Mouse (Mus musculus): ENCODE results near the gene D230025D16Rik. TPM values are rescaled to one million over a fixed set of nuclear protein-coding genes. Genes with fewer than 3 reads are reported as not detected.

The D230025D16Rik gene
- polyA plus RNA-seq, 1 experiment = 26.4 TPM

- peak; percentile 39 for DNase-seq
- H3K27ac ChIP-seq (ENCODE audit: control insufficient read depth, insufficient read depth, low read length) = no peak overlapping the region
- no peak overlapping the region for H3K4me3 ChIP-seq (ENCODE audit: control insufficient read depth, insufficient read depth, low read length)
- H3K27me3 ChIP-seq (ENCODE audit: control insufficient read depth, insufficient read depth, low read length) = peaks cover 17% of the 10 kb centered on the region; the same call in 1 of the 2 replicates
- peaks cover 33% of the 10 kb centered on the region for H3K4me1 ChIP-seq (replicated peaks; ENCODE audit: control insufficient read depth, insufficient read depth, low read length)
- no peaks in the 10 kb centered on the region; the same call in none of the 2 replicates for H3K36me3 ChIP-seq (ENCODE audit: control insufficient read depth, insufficient read depth, low read length)
- TF ChIP-seq CTCF (IDR thresholded peaks at IDR 0.05; ENCODE audit: borderline replicate concordance, control insufficient read depth, extremely low read depth, insufficient read depth, low read length, poor library complexity) (no peak), POLR2A (IDR thresholded peaks at IDR 0.05; ENCODE audit: control insufficient read depth, extremely low read depth, insufficient read depth, low read length, poor library complexity) (no peak)
- WGBS = 12% methylated on average over 13 of the region's 13 CpGs
Observed at GRCm38 (mm10) chr8:105266775-105267174, 41.8 kb downstream of the D230025D16Rik start.

GRCm38 (mm10) chr8:105268342-105269074 lies 43.6 kb downstream of the D230025D16Rik start:
- Histone ChIP-seq H3K27me3 (ENCODE audit: control insufficient read depth, insufficient read depth, low read length) (peaks cover 17% of the 10 kb centered on the region; the same call in 1 of the 2 replicates), H3K4me1 (replicated peaks; ENCODE audit: control insufficient read depth, insufficient read depth, low read length) (peaks cover 33% of the 10 kb centered on the region), H3K4me3 (ENCODE audit: control insufficient read depth, insufficient read depth, low read length) (no peak overlapping the region), H3K36me3 (ENCODE audit: control insufficient read depth, insufficient read depth, low read length) (no peaks in the 10 kb centered on the region; the same call in none of the 2 replicates), H3K27ac (ENCODE audit: control insufficient read depth, insufficient read depth, low read length) (no peak overlapping the region)
- 88% methylated on average over 65 of the region's 65 CpGs for WGBS
- TF ChIP-seq CTCF (IDR thresholded peaks at IDR 0.05; ENCODE audit: borderline replicate concordance, control insufficient read depth, extremely low read depth, insufficient read depth, low read length, poor library complexity) (no peak), POLR2A (IDR thresholded peaks at IDR 0.05; ENCODE audit: control insufficient read depth, extremely low read depth, insufficient read depth, low read length, poor library complexity) (no peak)
- no peak for DNase-seq

GRCm38 (mm10) chr8:105269075-105269458 lies 44.1 kb downstream of the D230025D16Rik start:
- DNase-seq = no peak
- Histone ChIP-seq H3K36me3 (ENCODE audit: control insufficient read depth, insufficient read depth, low read length) (no peaks in the 10 kb centered on the region; the same call in none of the 2 replicates), H3K4me1 (replicated peaks; ENCODE audit: control insufficient read depth, insufficient read depth, low read length) (peaks cover 27% of the 10 kb centered on the region), H3K27me3 (ENCODE audit: control insufficient read depth, insufficient read depth, low read length) (peaks cover 17% of the 10 kb centered on the region; the same call in 1 of the 2 replicates), H3K27ac (ENCODE audit: control insufficient read depth, insufficient read depth, low read length) (no peak overlapping the region), H3K4me3 (ENCODE audit: control insufficient read depth, insufficient read depth, low read length) (peak overlapping the region; percentile 0; the same call in 1 of the 2 replicates)
- no peak for TF ChIP-seq POLR2A (IDR thresholded peaks at IDR 0.05; ENCODE audit: control insufficient read depth, extremely low read depth, insufficient read depth, low read length, poor library complexity)
- 62% methylated on average over 10 of the region's 10 CpGs for WGBS

GRCm38 (mm10) chr8:105269461-105269947 lies 44.6 kb downstream of the D230025D16Rik start, which contains the start of gene Hsf4:
Gene Hsf4, plus strand, starts transcription at chr8:105269801.
- H3K27ac ChIP-seq (ENCODE audit: control insufficient read depth, insufficient read depth, low read length) = no peak within 1 kb of the TSS
- H3K27me3 ChIP-seq (ENCODE audit: control insufficient read depth, insufficient read depth, low read length) = peaks cover 17% of the 10 kb centered on the region; the same call in 1 of the 2 replicates
- TF ChIP-seq POLR2A (IDR thresholded peaks at IDR 0.05; ENCODE audit: control insufficient read depth, extremely low read depth, insufficient read depth, low read length, poor library complexity) (no peak), CTCF (IDR thresholded peaks at IDR 0.05; ENCODE audit: borderline replicate concordance, control insufficient read depth, extremely low read depth, insufficient read depth, low read length, poor library complexity) (no peak)
- no peak for DNase-seq
- H3K4me1 ChIP-seq (replicated peaks; ENCODE audit: control insufficient read depth, insufficient read depth, low read length) = peaks cover 27% of the 10 kb centered on the region
- 10% methylated on average over 42 of the region's 42 CpGs for WGBS
- H3K36me3 ChIP-seq (ENCODE audit: control insufficient read depth, insufficient read depth, low read length) = no peaks in the 10 kb centered on the region; the same call in none of the 2 replicates
- H3K4me3 ChIP-seq (ENCODE audit: control insufficient read depth, insufficient read depth, low read length) = peak within 1 kb of the TSS; percentile 0; the same call in 1 of the 2 replicates

- Histone ChIP-seq H3K27ac (ENCODE audit: control insufficient read depth, insufficient read depth, low read length) (no peak overlapping the region), H3K36me3 (ENCODE audit: control insufficient read depth, insufficient read depth, low read length) (no peaks in the 10 kb centered on the region; the same call in none of the 2 replicates), H3K4me1 (replicated peaks; ENCODE audit: control insufficient read depth, insufficient read depth, low read length) (peaks cover 25% of the 10 kb centered on the region), H3K4me3 (ENCODE audit: control insufficient read depth, insufficient read depth, low read length) (0 out of 2 replicates have a peak overlapping the region, but pooled peaks have one; percentile 0), H3K27me3 (ENCODE audit: control insufficient read depth, insufficient read depth, low read length) (peaks cover 17% of the 10 kb centered on the region; the same call in 1 of the 2 replicates)
- WGBS = 21% methylated on average over 39 of the region's 39 CpGs
- DNase-seq = no peak
- TF ChIP-seq CTCF (IDR thresholded peaks at IDR 0.05; ENCODE audit: borderline replicate concordance, control insufficient read depth, extremely low read depth, insufficient read depth, low read length, poor library complexity) = no peak
- TF ChIP-seq POLR2A (IDR thresholded peaks at IDR 0.05; ENCODE audit: control insufficient read depth, extremely low read depth, insufficient read depth, low read length, poor library complexity) = no peak
Observed at GRCm38 (mm10) chr8:105270101-105270915, 45.4 kb downstream of the D230025D16Rik start.

GRCm38 (mm10) chr8:105270916-105271186 lies 45.9 kb downstream of the D230025D16Rik start:
- peaks cover 17% of the 10 kb centered on the region; the same call in 1 of the 2 replicates for H3K27me3 ChIP-seq (ENCODE audit: control insufficient read depth, insufficient read depth, low read length)
- no peaks in the 10 kb centered on the region; the same call in none of the 2 replicates for H3K36me3 ChIP-seq (ENCODE audit: control insufficient read depth, insufficient read depth, low read length)
- TF ChIP-seq POLR2A (IDR thresholded peaks at IDR 0.05; ENCODE audit: control insufficient read depth, extremely low read depth, insufficient read depth, low read length, poor library complexity) (no peak), CTCF (IDR thresholded peaks at IDR 0.05; ENCODE audit: borderline replicate concordance, control insufficient read depth, extremely low read depth, insufficient read depth, low read length, poor library complexity) (no peak)
- no peak for DNase-seq
- no peak overlapping the region for H3K27ac ChIP-seq (ENCODE audit: control insufficient read depth, insufficient read depth, low read length)
- WGBS = 32% methylated on average over 11 of the region's 11 CpGs
- peaks cover 26% of the 10 kb centered on the region for H3K4me1 ChIP-seq (replicated peaks; ENCODE audit: control insufficient read depth, insufficient read depth, low read length)
- no peak overlapping the region for H3K4me3 ChIP-seq (ENCODE audit: control insufficient read depth, insufficient read depth, low read length)
